Mouse (Mus musculus): ENCODE measurements around the gene AA792892. TPM values are rescaled to one million over a fixed set of nuclear protein-coding genes. Genes with fewer than 3 reads are reported as not detected.
"Not testable (repeated sequence)": the region's sequence is repeated elsewhere in the genome, so short reads cannot be mapped to it uniquely, and the experiment has no call there.

Gene AA792892
- polyA plus RNA-seq (2015; fragmentation: Nextera tagmentation; extraction: Ambion mirVana): not detected in 2 replicates

DNA sequence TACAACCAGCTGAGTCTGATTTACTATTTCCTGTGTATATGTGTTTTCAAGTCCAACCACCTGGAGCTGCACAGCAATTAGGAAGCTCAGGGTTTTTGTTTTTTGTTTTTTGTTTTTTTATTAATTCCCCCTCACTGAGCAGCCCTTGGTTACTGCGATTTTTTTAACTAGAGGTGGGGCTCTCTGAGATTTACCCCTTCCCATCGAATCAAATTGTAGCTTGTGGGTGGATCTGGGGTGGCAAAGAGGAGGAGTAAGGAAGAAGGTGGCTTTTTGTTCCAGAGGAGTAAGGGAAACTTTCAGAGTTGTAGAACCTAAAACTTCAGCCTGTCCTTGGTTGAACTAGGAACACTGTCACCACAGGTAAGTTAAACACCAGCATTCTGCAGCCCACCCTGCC is at the start of gene AA792892:
Gene AA792892 (plus strand): TSS at position 301 of the 400 bp plus-strand sequence.
- H3K4me2 ChIP-seq (replicated peaks); H3K9ac ChIP-seq (replicated peaks); H3K9me3 ChIP-seq; H3K4me3 ChIP-seq (replicated peaks); H3K27ac ChIP-seq; ATAC-seq; H3K27me3 ChIP-seq; H3K36me3 ChIP-seq; H3K4me1 ChIP-seq (replicated peaks): not testable (repeated sequence)
- WGBS: no CpG with 5 or more reads among the region's 2 CpGs

DNA sequence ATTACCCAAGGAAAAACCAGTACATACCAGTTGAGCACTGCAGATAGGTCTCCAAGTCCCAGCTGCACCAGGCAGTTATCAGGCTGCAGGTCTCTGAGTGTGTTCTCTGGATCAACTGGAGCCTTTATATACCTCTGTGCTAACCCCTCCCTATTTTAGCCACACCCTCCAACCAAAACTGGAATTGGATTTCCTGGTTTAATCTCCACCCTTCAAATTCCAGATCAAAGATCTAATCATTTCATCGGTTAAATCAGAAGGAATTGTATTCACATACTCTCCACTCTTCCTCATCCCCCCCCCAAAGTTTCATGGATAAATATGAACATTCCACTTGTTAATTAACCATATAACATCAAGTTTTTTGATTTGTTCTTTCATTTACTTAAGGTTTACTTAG is 32.9 kb upstream of the AA792892 start, which contains the start of gene A430089I19Rik:
Gene A430089I19Rik (minus strand): TSS at position 101 of the 400 bp plus-strand sequence.
- H3K4me1 ChIP-seq (replicated peaks); ATAC-seq; H3K9ac ChIP-seq (replicated peaks); H3K36me3 ChIP-seq; H3K9me3 ChIP-seq; H3K4me2 ChIP-seq (replicated peaks); H3K4me3 ChIP-seq (replicated peaks); H3K27ac ChIP-seq; H3K27me3 ChIP-seq: not testable (repeated sequence)
- 94% methylated on average over 1 of the region's 1 CpGs for WGBS

DNA sequence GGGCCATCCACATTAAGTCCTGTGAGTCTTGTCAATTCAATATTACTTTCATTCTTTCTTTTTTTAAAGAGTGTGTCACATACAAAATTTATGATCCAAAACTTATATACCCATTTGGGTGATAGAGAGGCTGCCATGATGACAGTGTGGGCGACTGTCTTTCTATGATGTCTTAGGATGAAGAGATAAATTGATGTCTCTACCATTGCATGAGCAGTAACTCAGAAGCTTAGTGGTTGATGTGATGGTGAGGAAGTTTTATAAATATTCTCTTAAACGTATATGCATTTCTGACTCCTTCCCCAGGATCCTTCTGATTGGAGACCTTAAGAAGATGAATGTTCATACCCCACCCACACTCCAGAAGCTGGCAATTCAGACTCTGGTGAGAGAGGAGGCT is 25.4 kb upstream of the AA792892 start, which contains the start of gene Gm6502:
Gene Gm6502 (plus strand): TSS at position 301 of the 400 bp plus-strand sequence.
- H3K36me3 ChIP-seq; ATAC-seq; H3K4me3 ChIP-seq (replicated peaks); H3K27me3 ChIP-seq; H3K4me2 ChIP-seq (replicated peaks); H3K4me1 ChIP-seq (replicated peaks); H3K9me3 ChIP-seq; H3K9ac ChIP-seq (replicated peaks); H3K27ac ChIP-seq: not testable (repeated sequence)
- no CpG with 5 or more reads among the region's 2 CpGs for WGBS

Other genes with a start within 250 kb of the AA792892 start
- not detected in 2 replicates for gene Gm3106, start 121.7 kb upstream of the AA792892 start, polyA plus RNA-seq (2015; fragmentation: Nextera tagmentation; extraction: Ambion mirVana)
- gene A430089I19Rik, start 33.0 kb upstream of the AA792892 start, polyA plus RNA-seq (2015; fragmentation: Nextera tagmentation; extraction: Ambion mirVana): not detected in 2 replicates
- not detected in 2 replicates for gene Gm6502, start 25.3 kb upstream of the AA792892 start, polyA plus RNA-seq (2015; fragmentation: Nextera tagmentation; extraction: Ambion mirVana)
- not detected in 2 replicates for gene Gm7682, start 106.0 kb downstream of the AA792892 start, polyA plus RNA-seq (2015; fragmentation: Nextera tagmentation; extraction: Ambion mirVana)
- gene Gm3139, start 186.5 kb downstream of the AA792892 start, polyA plus RNA-seq (2015; fragmentation: Nextera tagmentation; extraction: Ambion mirVana): not detected in 2 replicates